Mouse (Mus musculus) gastrocnemius, postnatal 4 days (tissue): Measurements from ENCODE around the gene Smim5. TPM values are rescaled to one million over a fixed set of nuclear protein-coding genes. Genes with fewer than 3 reads are reported as not detected.
"Not testable (repeated sequence)": the region's sequence is repeated elsewhere in the genome, so short reads cannot be mapped to it uniquely, and the experiment has no call there.

Experiments used
- DNase-seq, 2 experiments: peaks; one replicate each; pipeline ENCODE4 v3.0.0; 2021 to 2022; ENCODE audit warnings: low spot score in 2 of 2, mixed read lengths in 2 of 2
- long read RNA-seq, 2 experiments: library from polyadenylated mRNA; stranded (forward); transcript quantifications; one replicate each; pipeline ENCODE4 v2.0.0; 2021
- total RNA-seq, 2 experiments: library from RNA; stranded (reverse); gene quantifications; 2 replicates each; pipeline ENCODE4 v1.2.3; 2021

Smim5 gene
- 10 to 100 TPM; 14.1 to 17.1 TPM for total RNA-seq
- long read RNA-seq, experiment 1, transcript Smim5-203 (3 exons, 1,113 nt) = major isoform, 6 of 15 reads
- long read RNA-seq, experiment 1, transcript Smim5-202 (4 exons, 685 nt) = minor isoform, 5 of 15 reads
- long read RNA-seq, experiment 1, partial matches to known transcripts = 1 of 15 reads
- long read RNA-seq, experiment 1, other reads (novel, unspliced or antisense) = 2 of 15 reads
- long read RNA-seq, experiment 2, transcript Smim5-203 (3 exons, 1,113 nt) = major isoform, 9 of 14 reads
- long read RNA-seq, experiment 2, partial matches to known transcripts = 2 of 14 reads
- long read RNA-seq, experiment 2, other reads (novel, unspliced or antisense) = 0 of 14 reads

- peak in 1 of 2 experiments; percentile 47 for DNase-seq
These were observed at the start of gene Smim5 for GRCm38 (mm10) chr11:115899486-115900266. Gene Smim5, plus strand, starts transcription at chr11:115899966.

- DNase-seq = no peak
These were observed 45.1 kb upstream of the Smim5 start for GRCm38 (mm10) chr11:115854674-115855073.

GRCm38 (mm10) chr11:115857146-115857545 lies 42.6 kb upstream of the Smim5 start:
- DNase-seq = not testable (repeated sequence)

GRCm38 (mm10) chr11:115857936-115858335 lies 41.8 kb upstream of the Smim5 start:
- DNase-seq = no peak

- no peak for DNase-seq
These were observed 41.4 kb upstream of the Smim5 start, which contains the start of gene Myo15b for GRCm38 (mm10) chr11:115858354-115858753. Gene Myo15b, plus strand, starts transcription at chr11:115858406.

GRCm38 (mm10) chr11:115859143-115859945 lies 40.4 kb upstream of the Smim5 start:
- peak; percentile 87 to 92 for DNase-seq

- DNase-seq = no peak
These were observed 35.9 kb upstream of the Smim5 start for GRCm38 (mm10) chr11:115863895-115864294.

GRCm38 (mm10) chr11:115869393-115869792 lies 30.4 kb upstream of the Smim5 start:
- DNase-seq = no peak

- no peak for DNase-seq
These were observed 27.3 kb upstream of the Smim5 start for GRCm38 (mm10) chr11:115872437-115872836.

- no peak for DNase-seq
These were observed 23.8 kb upstream of the Smim5 start for GRCm38 (mm10) chr11:115875935-115876334.

GRCm38 (mm10) chr11:115876438-115876837 lies 23.3 kb upstream of the Smim5 start:
- DNase-seq = no peak

- DNase-seq = no peak
These were observed 22.5 kb upstream of the Smim5 start for GRCm38 (mm10) chr11:115877174-115877755.

- DNase-seq = no peak
These were observed 21.7 kb upstream of the Smim5 start for GRCm38 (mm10) chr11:115878071-115878470.

- DNase-seq = no peak
These were observed 18.8 kb upstream of the Smim5 start for GRCm38 (mm10) chr11:115881002-115881401.

- no peak for DNase-seq
These were observed 16.5 kb upstream of the Smim5 start for GRCm38 (mm10) chr11:115883251-115883650.

- no peak for DNase-seq
These were observed 15.4 kb upstream of the Smim5 start for GRCm38 (mm10) chr11:115884361-115884760.

GRCm38 (mm10) chr11:115885281-115885680 lies 14.5 kb upstream of the Smim5 start:
- DNase-seq = no peak

- no peak for DNase-seq
These were observed 13.3 kb upstream of the Smim5 start for GRCm38 (mm10) chr11:115886446-115886845.

GRCm38 (mm10) chr11:115888020-115888419 lies 11.7 kb upstream of the Smim5 start:
- no peak for DNase-seq

GRCm38 (mm10) chr11:115889159-115889558 lies 10.6 kb upstream of the Smim5 start:
- DNase-seq = no peak

GRCm38 (mm10) chr11:115892213-115892612 lies 7.6 kb upstream of the Smim5 start:
- no peak for DNase-seq
